17 mouse cellular contexts compared by ENCODE assay signal in genomic region chr5:147386865-147387264, GRCm38 (mm10).
"Had no signal": no experiment of that assay in that cellular context is flagged by ENCODE, and none has a peak within 500 bp of the region (broad histone marks: within the 10 kb centered on the region; RNA-seq: fewer than 3 reads in every experiment).

No protein-coding gene starts in this region.

- H3K27ac ChIP-seq: lung, embryonic 15.5 days; macrophage; midbrain, embryonic 13.5 days; midbrain, embryonic 15.5 days; neural tube, embryonic 12.5 days; stomach, embryonic 15.5 days; stomach, postnatal 0 days had no signal

- H3K9ac ChIP-seq: lung, embryonic 15.5 days; midbrain, embryonic 13.5 days; midbrain, embryonic 15.5 days; neural tube, embryonic 12.5 days; stomach, embryonic 15.5 days had no signal

- H3K4me3 ChIP-seq: lung, embryonic 15.5 days; megakaryocyte, embryonic 14.5 days; midbrain, embryonic 13.5 days; midbrain, embryonic 15.5 days; neural tube, embryonic 12.5 days; stomach, embryonic 15.5 days had no signal

- H3K36me3 ChIP-seq: lung, embryonic 15.5 days; midbrain, embryonic 13.5 days; midbrain, embryonic 15.5 days; neural tube, embryonic 12.5 days; stomach, embryonic 15.5 days had no signal

- H3K4me2 ChIP-seq: lung, embryonic 15.5 days; midbrain, embryonic 11.5 days; midbrain, embryonic 13.5 days; midbrain, embryonic 15.5 days; neural tube, embryonic 12.5 days; stomach, embryonic 15.5 days had no signal

- ATAC-seq: lung, postnatal 0 days; midbrain, embryonic 13.5 days; midbrain, embryonic 15.5 days had no signal

- H3K4me1 ChIP-seq: lung, embryonic 15.5 days; midbrain, embryonic 13.5 days; midbrain, embryonic 15.5 days; neural tube, embryonic 12.5 days; stomach, embryonic 15.5 days had no signal

- H3K27me3 ChIP-seq: lung, embryonic 15.5 days; midbrain, embryonic 13.5 days; midbrain, embryonic 15.5 days; neural tube, embryonic 12.5 days; stomach, embryonic 15.5 days had no signal

- DNase-seq: lung, adult 2 months; lung, postnatal 14 days; lung, postnatal 36 days; right cerebral cortex, postnatal 14 days; thymus, adult 2 months; thymus, postnatal 25 days; thymus, postnatal 4 days had no signal

- H3K9me3 ChIP-seq: lung, embryonic 15.5 days; megakaryocyte, embryonic 14.5 days; midbrain, embryonic 13.5 days; midbrain, embryonic 15.5 days; neural tube, embryonic 12.5 days; stomach, embryonic 15.5 days had no signal
